Mouse (Mus musculus) CH12.LX (cell line): ENCODE measurements around the gene Ptpn4. TPM values are rescaled to one million over a fixed set of nuclear protein-coding genes. Genes with fewer than 3 reads are reported as not detected.

Experiments used
- DNase-seq: peaks from one replicate; pipeline ENCODE4 v3.0.0-alpha.2; 2013; ENCODE audit errors: extremely low read depth
- H3K27ac ChIP-seq: 2 replicates; pipeline ENCODE4 v1.5.1; 2012; ENCODE audit warnings: low read depth, mild to moderate bottlenecking, control low read depth, moderate library complexity; ENCODE audit not compliant: insufficient read depth
- H3K27me3 ChIP-seq: replicated peaks from 2 replicates; pipeline ENCODE3; 2012; ENCODE audit warnings: inconsistent platforms
- H3K36me3 ChIP-seq, 2 experiments: replicated peaks in 1 of 2; 2 replicates each; pipeline versions ENCODE3 to v1.6.1; 2012; ENCODE audit warnings: inconsistent platforms in 1 of 2, low read length in 1 of 2, mild to moderate bottlenecking in 1 of 2, mixed read lengths in 1 of 2, moderate library complexity in 1 of 2; ENCODE audit not compliant: control insufficient read depth in 1 of 2, insufficient read depth in 1 of 2
- H3K4me1 ChIP-seq, 2 experiments: 2 replicates each; pipeline ENCODE4 v1.6.1; 2012; ENCODE audit warnings: inconsistent platforms in 1 of 2, moderate library complexity in 1 of 2; ENCODE audit not compliant: insufficient read depth in 2 of 2, control insufficient read depth in 1 of 2
- H3K4me2 ChIP-seq: 2 replicates; pipeline ENCODE4 v1.6.1; 2012; ENCODE audit warnings: low read depth, mild to moderate bottlenecking, control low read depth; ENCODE audit not compliant: poor library complexity, insufficient read depth, severe bottlenecking
- H3K4me3 ChIP-seq, 3 experiments: fragments of 150-350 bp in 1 of 3; sonication (generic) in 1 of 3; replicated peaks in 1 of 3; 2 replicates each; pipeline versions ENCODE3 to v1.5.1; 2011 to 2012; ENCODE audit warnings: low read depth in 2 of 3, low read length in 2 of 3, mild to moderate bottlenecking in 2 of 3, moderate library complexity in 2 of 3, control low read depth in 1 of 3, improper control_type of control experiment in 1 of 3, inconsistent platforms in 1 of 3, mixed read lengths in 1 of 3; ENCODE audit not compliant: poor library complexity in 1 of 3
- H3K79me2 ChIP-seq: replicated peaks from 2 replicates; pipeline ENCODE4 v1.6.1; 2012; ENCODE audit warnings: mild to moderate bottlenecking, moderate library complexity; ENCODE audit not compliant: control insufficient read depth, poor library complexity, insufficient read depth, severe bottlenecking; ENCODE audit errors: extremely low read depth
- H3K9ac ChIP-seq: 2 replicates; pipeline ENCODE4 v1.6.1; 2012; ENCODE audit warnings: low read depth, mild to moderate bottlenecking, control low read depth, moderate library complexity; ENCODE audit not compliant: insufficient read depth
- H3K9me3 ChIP-seq: replicated peaks from 2 replicates; pipeline ENCODE3; 2012; ENCODE audit warnings: low read length, inconsistent platforms, mixed read lengths
- CHD1 ChIP-seq: IDR thresholded peaks from 2 replicates; pipeline ENCODE4 v1.6.1; 2012; ENCODE audit warnings: low read depth, low read length, improper control_type of control experiment, inconsistent platforms
- CHD2 ChIP-seq: IDR thresholded peaks from 2 replicates; pipeline ENCODE4 v1.6.1; 2011; ENCODE audit warnings: low read length, improper control_type of control experiment
- E2F4 ChIP-seq: IDR thresholded peaks from 2 replicates; pipeline ENCODE4 v1.6.1; 2011; ENCODE audit warnings: low read depth, low read length, improper control_type of control experiment; ENCODE audit not compliant: insufficient replicate concordance
- ETS1 ChIP-seq: conservative IDR thresholded peaks from 2 replicates; pipeline ENCODE4 v1.6.1; 2012; ENCODE audit warnings: low read depth, mild to moderate bottlenecking, inconsistent platforms, low read length, improper control_type of control experiment, moderate library complexity
- HCFC1 ChIP-seq: IDR thresholded peaks from 2 replicates; pipeline ENCODE4 v1.6.1; 2012; ENCODE audit warnings: low read depth, mild to moderate bottlenecking, inconsistent platforms, low read length, improper control_type of control experiment
- JUN ChIP-seq: IDR thresholded peaks from 2 replicates; pipeline ENCODE4 v1.6.1; 2011; ENCODE audit warnings: low read depth, mild to moderate bottlenecking, low read length, improper control_type of control experiment, moderate library complexity; ENCODE audit not compliant: insufficient read depth
- JUND ChIP-seq: conservative IDR thresholded peaks from 2 replicates; pipeline ENCODE4 v1.6.1; 2011; ENCODE audit warnings: low read depth, low read length, improper control_type of control experiment
- KAT2A ChIP-seq: IDR thresholded peaks from 2 replicates; pipeline ENCODE4 v1.6.1; 2012; ENCODE audit warnings: low read length, improper control_type of control experiment, inconsistent platforms; ENCODE audit not compliant: insufficient replicate concordance
- MAFK ChIP-seq: IDR thresholded peaks from 2 replicates; pipeline ENCODE4 v1.6.1; 2011; ENCODE audit warnings: low read length, improper control_type of control experiment; ENCODE audit not compliant: insufficient replicate concordance
- MAX ChIP-seq: IDR thresholded peaks from 2 replicates; pipeline ENCODE4 v1.6.1; 2011; ENCODE audit warnings: low read length, improper control_type of control experiment
- MAZ ChIP-seq: IDR thresholded peaks from 2 replicates; pipeline ENCODE4 v1.6.1; 2012; ENCODE audit warnings: low read depth, mild to moderate bottlenecking, inconsistent platforms, low read length, improper control_type of control experiment, moderate library complexity
- MEF2A ChIP-seq: IDR thresholded peaks from 2 replicates; pipeline ENCODE4 v1.6.1; 2014; ENCODE audit warnings: low read depth, mild to moderate bottlenecking, inconsistent platforms, low read length, improper control_type of control experiment, borderline replicate concordance
- NELFE ChIP-seq: IDR thresholded peaks from 2 replicates; pipeline ENCODE4 v1.6.1; 2011; ENCODE audit warnings: low read depth, low read length, improper control_type of control experiment
- NRF1 ChIP-seq: IDR thresholded peaks from 2 replicates; pipeline ENCODE4 v1.6.1; 2014; ENCODE audit warnings: low read depth, mild to moderate bottlenecking, inconsistent platforms, low read length, improper control_type of control experiment, moderate library complexity
- PAX5 ChIP-seq: IDR thresholded peaks from 2 replicates; pipeline ENCODE4 v1.6.1; 2012; ENCODE audit warnings: low read length, inconsistent platforms, mixed read lengths
- POLR2AphosphoS2 ChIP-seq: IDR thresholded peaks from 2 replicates; pipeline ENCODE4 v1.6.1; 2011; ENCODE audit warnings: low read depth, low read length, improper control_type of control experiment
- RAD21 ChIP-seq: IDR thresholded peaks from 2 replicates; pipeline ENCODE4 v1.6.1; 2011; ENCODE audit warnings: low read depth, mild to moderate bottlenecking, low read length, improper control_type of control experiment, moderate library complexity
- TBP ChIP-seq: conservative IDR thresholded peaks from 2 replicates; pipeline ENCODE4 v1.6.1; 2011; ENCODE audit warnings: low read depth, low read length, improper control_type of control experiment
- dilution Hi-C: fragments of 300-500 bp; cut with MboI; formaldehyde crosslinking; loops from 2 replicates; pipeline ENCODE4 v1.14.3; 2020; ENCODE audit warnings: low sequenced_read_pairs; ENCODE audit not compliant: extremely low pct_unique_long_range_greater_than_20kb, extremely low pct_ligation_motif_present
- in situ Hi-C: fragments of 300-500 bp; cut with MboI; formaldehyde crosslinking; loops from 3 replicates; pipeline ENCODE4 v1.14.3; 2019; ENCODE audit warnings: low sequenced_read_pairs, low pct_ligation_motif_present, low pct_unique_long_range_greater_than_20kb, mixed read lengths
- polyA plus RNA-seq: library from polyadenylated mRNA; unstranded; fragments of >175 nt; gene quantifications from 2 replicates; pipeline ENCODE4 v1.2.1, GENCODE M21; 2012; ENCODE audit warnings: low read depth; ENCODE audit not compliant: insufficient read length
- total RNA-seq, 2 experiments: library from RNA; depleted of rRNA; stranded (reverse); fragments of 300-350 nt in 1 of 2; fragments of >200 nt in 1 of 2; gene quantifications; 2 replicates each; pipeline ENCODE4 v1.2.3; 2012 to 2014

Gene Ptpn4
- total and polyA plus RNA-seq, 3 experiments, result 8.5 to 14.1 (median 8.5) TPM

- Histone ChIP-seq H3K79me2 (no peaks in the 10 kb centered on the region), H3K27me3 (no peaks in the 10 kb centered on the region), H3K4me1 (peaks cover 0 to 2% of the 10 kb centered on the region in 2 experiments; a peak in 1 of 4 replicates), H3K9me3 (no peaks in the 10 kb centered on the region), H3K4me2 (no peak overlapping the region), H3K4me3 (no peak overlapping the region), H3K9ac (no peak overlapping the region), H3K36me3 (no peaks in the 10 kb centered on the region), H3K27ac (no peak overlapping the region)
- no peak for TF ChIP-seq MAFK
- no peak for TF ChIP-seq JUND
- no peak for TF ChIP-seq E2F4
- no peak for TF ChIP-seq CHD1
- no peak for TF ChIP-seq NRF1
- no peak for TF ChIP-seq TBP
- no peak for TF ChIP-seq KAT2A
- no peak for TF ChIP-seq CHD2
- no peak for TF ChIP-seq MAZ
- TF ChIP-seq MEF2A, result no peak
- no peak for TF ChIP-seq NELFE
- no peak for TF ChIP-seq JUN
- TF ChIP-seq MAX, result no peak
- no peak for TF ChIP-seq HCFC1
- no peak for TF ChIP-seq ETS1
- TF ChIP-seq PAX5, result no peak
- dilution Hi-C loops, result no loop called here
- in situ Hi-C loops, result no loop called here
- DNase-seq, result no peak
Measured at GRCm38 (mm10) chr1:119886320-119886719, 48.9 kb upstream of the Ptpn4 start.

GRCm38 (mm10) chr1:119884272-119884671 lies 46.9 kb upstream of the Ptpn4 start:
- H3K9me3 ChIP-seq, result no peaks in the 10 kb centered on the region
- H3K4me3 ChIP-seq, result no peak overlapping the region
- dilution Hi-C loops (no loop called here), in situ Hi-C loops (no loop called here)
- no peak overlapping the region for H3K9ac ChIP-seq
- H3K27me3 ChIP-seq, result no peaks in the 10 kb centered on the region
- H3K4me1 ChIP-seq, result peaks cover 6% of the 10 kb centered on the region in 2 experiments
- H3K36me3 ChIP-seq, result no peaks in the 10 kb centered on the region
- DNase-seq, result no peak
- TF ChIP-seq E2F4 (no peak), KAT2A (no peak), RAD21 (no peak), MAFK (no peak), POLR2AphosphoS2 (no peak)
- TF ChIP-seq, all 38 proteins: peak for 0
- Histone ChIP-seq H3K4me2 (no peak overlapping the region), H3K27ac (no peak overlapping the region), H3K79me2 (no peaks in the 10 kb centered on the region)
